Mouse (Mus musculus): ENCODE measurements around the gene Pld3.

DNA sequence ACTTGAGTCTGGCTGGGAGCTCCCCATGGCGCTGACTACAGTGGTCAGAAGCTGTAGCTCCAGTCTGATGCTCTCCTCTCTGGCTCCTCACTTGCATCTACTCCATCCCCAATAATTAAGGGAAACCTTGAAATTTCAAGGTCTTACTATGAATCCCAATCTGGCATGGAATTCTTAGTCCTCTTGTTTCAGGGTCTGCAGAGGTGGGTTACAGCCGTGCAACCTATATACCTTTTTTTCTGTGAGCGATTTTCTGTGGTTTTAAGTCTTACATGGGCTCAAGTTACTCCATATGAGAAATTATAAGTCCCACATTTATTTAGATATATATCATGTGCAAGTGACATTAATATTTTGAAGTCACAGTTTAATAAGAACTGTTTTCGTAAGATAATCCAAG, 37.1 kb upstream of the Pld3 start:
- TF ChIP-seq CTCF (IDR thresholded peaks at IDR 0.05; ENCODE audit: low read depth, low read length), result no peak
- TF ChIP-seq POLR2A (IDR thresholded peaks at IDR 0.05; ENCODE audit: extremely low read depth, insufficient read depth, low read length), result no peak
